Mouse (Mus musculus) lung, adult 18-20 months (tissue): Measurements from ENCODE around the gene Metap2.
"Not testable (repeated sequence)": the region's sequence is repeated elsewhere in the genome, so short reads cannot be mapped to it uniquely, and the experiment has no call there.

Source experiments
- DNase-seq, 2 experiments: peaks; one replicate each; pipeline ENCODE4 v3.0.0; 2022; ENCODE audit warnings: mixed read lengths in 2 of 2

Metap2 gene

DNA sequence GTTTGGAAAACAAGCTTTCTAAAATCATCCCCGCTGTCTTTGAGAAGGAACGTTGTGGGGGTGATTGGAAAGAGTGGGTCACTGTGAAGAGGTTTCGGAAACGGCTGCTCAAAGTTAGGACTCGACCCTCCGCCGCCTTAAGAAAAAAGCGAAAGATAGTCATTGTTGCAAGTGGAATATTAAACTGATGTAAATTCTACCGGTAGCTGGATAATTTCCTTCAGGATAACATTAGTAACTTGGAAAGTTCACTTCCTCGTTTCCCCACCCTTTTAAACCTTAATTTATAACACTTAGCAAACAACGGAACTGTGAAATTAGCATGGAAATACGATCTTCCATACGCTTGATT lies 62.5 kb downstream of the Metap2 start:
- DNase-seq, result no peak

DNA sequence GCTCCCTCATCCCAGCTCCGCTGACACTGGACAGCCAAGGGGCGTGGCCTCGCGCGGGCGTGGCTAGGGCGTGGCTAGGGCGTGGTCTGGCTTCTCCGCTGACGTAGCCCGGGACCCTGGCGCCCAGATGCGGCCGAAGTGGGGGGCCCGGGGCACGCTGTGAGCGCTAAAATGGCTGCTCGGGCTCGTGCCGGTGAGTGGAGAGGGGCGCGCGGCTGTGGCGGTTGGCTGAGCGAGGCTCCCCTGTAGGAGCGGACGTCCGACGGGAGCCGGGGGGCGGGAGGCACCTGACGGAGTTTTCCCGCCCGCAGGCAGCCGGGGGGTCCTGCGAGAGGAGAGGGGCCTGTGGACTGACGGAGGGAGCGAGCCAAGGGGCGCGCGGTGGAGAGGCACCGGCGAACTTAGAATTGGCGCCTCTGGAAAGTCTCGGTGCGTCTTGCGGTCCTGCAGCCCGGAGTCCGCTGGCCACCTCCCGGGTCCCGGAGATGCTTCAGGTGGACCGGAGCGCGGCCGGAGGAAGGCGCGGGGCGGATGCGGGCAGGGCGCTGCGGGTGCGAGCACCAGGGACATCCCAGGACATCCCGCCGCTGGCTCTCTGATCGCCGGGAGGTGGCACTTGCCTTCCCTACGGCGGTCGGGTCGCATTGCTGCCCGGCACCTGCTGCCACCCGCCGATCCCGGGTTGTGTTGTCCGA lies 63.0 kb downstream of the Metap2 start:
- peak; percentile 37 to 45 for DNase-seq

- DNase-seq, result no peak
Observed at GRCm38 (mm10) chr10:93833370-93833698, 63.6 kb downstream of the Metap2 start.

DNA sequence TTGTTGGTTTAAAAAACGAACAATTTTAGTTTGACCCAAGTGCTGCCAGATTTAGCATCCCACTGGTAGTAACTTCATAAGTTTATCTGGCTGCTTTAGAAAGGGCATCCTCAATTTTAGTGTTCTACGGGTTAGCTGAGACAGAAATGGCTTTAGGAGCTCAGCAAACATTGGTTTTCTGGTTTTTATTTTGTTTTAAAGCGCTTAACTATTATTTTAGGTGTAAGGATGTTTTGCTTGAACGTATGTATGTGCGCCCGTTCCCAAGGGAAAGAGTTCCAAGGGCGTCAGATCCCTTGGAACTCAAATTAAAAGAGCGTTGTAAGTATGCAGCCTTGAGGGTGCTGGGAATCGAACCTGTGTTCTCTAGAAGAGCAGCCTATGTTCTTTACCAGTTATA lies 64.1 kb downstream of the Metap2 start:
- DNase-seq, result no peak

DNA sequence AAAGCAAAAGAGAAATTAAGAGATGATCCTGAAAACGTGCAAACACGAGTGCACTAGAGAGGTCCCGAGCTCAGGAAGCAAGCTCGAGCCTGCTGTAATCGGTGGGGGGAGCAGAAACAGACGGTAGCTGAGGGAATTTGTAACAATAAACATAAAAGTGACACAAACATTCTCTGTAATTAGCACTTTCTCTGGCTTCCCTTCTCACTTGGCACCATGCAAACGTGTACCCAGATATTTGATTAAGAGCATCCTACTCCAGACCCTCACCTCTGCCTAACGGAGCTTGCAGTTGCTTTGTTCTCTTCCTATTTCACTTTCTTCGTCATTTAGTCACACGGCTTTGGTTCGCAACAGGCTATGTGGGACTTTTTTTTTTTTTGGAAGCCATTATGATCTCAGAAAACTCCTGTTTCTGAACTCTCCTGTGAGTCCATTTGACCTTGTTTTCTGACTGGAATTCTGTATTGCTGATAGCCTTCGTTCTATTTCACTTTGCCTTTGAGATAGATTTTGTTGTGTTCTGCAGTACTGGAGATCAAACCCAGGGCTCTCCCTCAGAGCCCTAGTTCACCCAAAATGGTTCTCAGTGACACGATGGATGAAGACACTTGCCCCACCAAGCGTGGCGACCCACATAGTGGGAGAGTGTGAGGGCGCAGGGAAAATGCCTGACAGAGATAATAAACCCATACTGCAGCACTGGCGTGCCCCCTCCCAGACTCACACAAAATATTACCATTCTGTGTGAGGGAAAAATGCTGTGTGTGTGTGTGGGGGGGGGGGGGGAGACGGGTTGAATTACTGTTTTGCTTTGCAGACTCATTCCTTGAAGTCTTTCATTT lies 64.9 kb downstream of the Metap2 start:
- DNase-seq, result no peak

DNA sequence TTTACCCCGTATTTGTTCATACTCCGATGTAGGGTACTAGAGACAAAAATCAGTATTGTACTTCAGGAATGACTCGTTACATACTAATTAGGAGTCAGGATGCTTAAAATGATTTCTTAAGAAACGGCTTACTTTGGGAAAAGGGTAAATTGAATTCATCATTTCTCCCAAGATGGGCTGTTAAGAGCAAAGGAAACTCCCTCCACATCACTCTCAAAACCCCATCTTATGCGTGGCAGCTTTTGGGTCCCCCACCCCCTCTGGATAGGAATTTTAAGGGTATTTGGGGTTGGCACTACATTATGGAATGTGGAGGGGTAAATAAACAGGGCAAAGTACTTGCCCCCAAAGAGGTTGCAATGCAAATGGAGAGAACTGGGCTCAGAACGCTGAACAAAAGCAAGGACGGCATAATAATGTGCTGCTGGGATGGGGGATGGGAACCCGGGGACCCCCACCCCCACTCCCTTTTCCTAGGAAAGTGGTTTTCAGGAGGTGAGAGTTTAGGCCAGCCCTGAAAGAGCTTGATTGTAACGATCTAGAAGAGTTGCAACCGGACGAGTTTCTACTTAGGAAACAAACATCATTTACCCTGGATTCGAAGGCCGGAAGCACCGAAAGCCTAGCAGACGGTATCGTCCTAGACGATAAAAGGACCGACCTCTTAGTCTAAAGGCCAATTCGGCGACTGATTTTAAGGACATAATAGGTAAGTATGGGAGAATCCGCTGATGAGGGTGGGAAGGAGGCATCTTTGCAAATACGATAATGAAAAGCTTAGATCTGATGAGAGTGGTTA lies 65.8 kb downstream of the Metap2 start, which contains the start of gene Usp44:
TSS of gene Usp44 (plus strand) at position 625 of the 799 bp plus-strand sequence.
- DNase-seq, result no peak

DNA sequence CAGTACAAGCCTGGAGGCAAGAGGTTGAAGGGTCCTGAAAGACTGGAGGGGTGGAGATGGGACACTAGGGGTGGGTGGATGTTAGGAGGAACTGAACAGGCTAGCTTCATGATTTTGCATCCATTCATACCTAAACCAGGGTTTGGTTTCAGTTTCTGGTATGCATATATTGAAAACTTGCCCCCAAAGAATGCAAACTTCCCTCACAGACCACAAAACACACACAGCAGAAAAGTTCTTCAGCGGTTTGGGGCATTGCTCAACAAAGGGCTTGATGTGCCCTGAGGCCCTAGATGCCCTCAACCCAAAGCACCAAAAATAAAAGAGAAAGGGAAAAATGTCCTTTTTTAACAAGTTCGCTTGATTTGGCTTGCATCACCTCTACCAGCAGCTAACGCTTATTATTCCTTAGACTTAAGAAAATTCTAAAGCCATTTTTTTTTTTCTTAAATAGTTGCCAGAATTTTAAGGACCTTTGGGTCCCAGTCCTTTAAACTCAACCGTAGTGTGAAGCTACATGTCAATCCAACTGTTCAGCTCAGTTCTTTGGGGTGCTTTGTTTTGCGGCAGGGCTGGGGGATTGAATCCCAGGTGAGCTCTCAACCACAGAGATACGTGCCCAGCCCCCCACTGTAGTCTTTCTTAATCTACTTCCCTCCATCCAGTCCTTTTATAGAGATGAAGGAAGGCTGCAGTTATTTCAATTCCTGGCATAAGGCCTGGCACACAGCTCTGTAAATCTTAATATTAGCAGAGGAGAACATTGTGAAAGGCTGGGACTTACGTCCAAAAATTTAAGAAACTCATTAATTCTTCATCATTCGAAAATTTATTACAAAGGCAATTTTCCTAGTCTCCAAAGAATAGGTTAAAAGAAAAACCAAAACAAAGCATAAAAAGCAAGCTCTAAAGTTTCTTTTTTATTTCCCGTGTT lies 66.7 kb downstream of the Metap2 start:
- DNase-seq, result no peak

GRCm38 (mm10) chr10:93818661-93819060 lies 78.2 kb downstream of the Metap2 start:
- peak; percentile 33 to 71 for DNase-seq

- DNase-seq, result no peak
Observed at GRCm38 (mm10) chr10:93813755-93814154, 83.1 kb downstream of the Metap2 start.

DNA sequence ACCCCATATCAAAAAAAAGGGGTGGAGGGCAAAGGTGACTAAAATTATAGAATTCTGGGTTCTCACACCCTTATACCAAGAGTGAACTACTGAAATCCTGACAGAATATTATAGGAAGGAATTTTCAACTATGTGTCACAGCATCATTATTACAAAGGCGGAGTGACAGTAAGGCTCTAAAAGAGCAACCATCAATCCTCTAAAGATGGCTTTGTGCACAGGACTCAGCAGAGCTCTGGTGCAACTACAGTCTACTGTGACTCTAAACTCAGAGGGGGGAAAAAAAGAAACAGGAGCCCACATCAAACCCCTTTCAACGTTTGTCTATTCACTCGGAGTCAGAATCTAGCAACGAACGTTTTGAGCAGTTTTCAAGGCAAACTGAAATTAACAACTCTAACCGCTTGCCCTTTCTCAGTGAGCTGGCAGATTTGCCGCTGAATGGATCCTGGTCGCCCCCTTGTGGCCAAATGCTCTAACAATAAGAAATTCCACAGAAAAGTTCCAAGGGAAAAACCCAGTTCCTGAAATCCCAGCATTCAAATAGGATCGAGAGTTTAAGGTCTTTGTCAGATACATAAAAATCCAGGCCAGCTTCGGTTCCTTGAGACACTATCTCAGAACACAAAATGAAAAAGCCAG lies 84.0 kb downstream of the Metap2 start:
- DNase-seq, result peak; percentile 45 to 67

GRCm38 (mm10) chr10:93812098-93812497 lies 84.8 kb downstream of the Metap2 start:
- DNase-seq, result no peak

DNA sequence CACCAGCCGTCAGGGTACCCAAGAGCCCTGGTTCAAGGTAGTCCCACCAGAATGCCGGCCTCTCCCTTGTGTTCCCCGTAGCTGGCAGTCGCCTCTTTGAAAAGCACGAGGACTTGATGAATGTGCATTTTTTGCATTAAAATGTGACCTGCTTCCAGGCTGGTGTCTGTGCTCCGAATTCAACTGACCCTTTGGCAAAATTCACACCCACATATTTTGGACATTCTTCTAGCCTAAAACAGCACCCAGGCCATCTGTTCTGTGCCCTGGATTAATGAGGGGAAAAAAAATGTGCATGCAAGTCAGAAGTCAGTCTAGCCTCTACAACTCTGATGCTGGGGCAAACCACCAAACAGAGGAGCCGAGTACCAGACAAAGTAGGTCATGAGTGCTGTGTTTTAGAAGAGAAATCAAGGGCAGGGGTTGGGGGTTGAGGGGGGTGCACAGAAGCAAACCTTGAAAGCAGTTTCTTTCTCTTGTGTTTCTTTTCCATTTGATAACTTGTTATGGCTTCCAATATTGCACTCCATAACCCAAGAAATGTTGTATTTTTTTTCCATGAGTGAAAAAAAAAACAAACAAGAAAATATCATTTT lies 86.2 kb downstream of the Metap2 start:
- DNase-seq, result no peak

DNA sequence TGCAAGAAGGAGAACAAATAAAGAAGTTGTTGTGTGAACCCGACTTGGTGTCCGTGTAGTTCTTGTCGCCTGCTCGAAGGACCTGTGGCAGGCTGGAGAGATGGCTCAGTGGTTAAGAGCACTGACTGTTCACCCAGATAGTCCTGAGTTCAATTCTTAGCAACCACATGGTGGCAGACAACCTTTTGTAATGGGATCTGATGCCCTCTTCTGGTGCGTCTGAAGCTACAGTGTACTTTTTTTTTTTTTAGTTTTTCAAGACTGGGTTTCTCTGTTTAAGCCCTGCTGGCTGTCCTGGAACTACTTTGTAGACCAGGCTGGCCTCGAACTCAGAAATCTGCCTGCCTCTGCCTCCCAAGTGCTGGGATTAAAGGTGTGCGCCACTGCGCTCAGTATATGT lies 87.5 kb downstream of the Metap2 start:
- not testable (repeated sequence) for DNase-seq
